Mouse (Mus musculus): Measurements from ENCODE around the gene F5. TPM values are rescaled to one million over a fixed set of nuclear protein-coding genes. Genes with fewer than 3 reads are reported as not detected.
A peak's percentile ranks its signal among the peaks of the same experiment; 100 is the strongest.

Gene F5
- polyA plus RNA-seq, 1 experiment from 2014 or later = 0.07 TPM

- Histone ChIP-seq H3K4me2 (replicated peaks) (no peak overlapping the region), H3K36me3 (no peaks in the 10 kb centered on the region), H3K27ac (no peak overlapping the region), H3K9me3 (no peaks in the 10 kb centered on the region), H3K4me3 (replicated peaks) (no peak overlapping the region), H3K27me3 (no peaks in the 10 kb centered on the region), H3K9ac (replicated peaks) (no peak overlapping the region), H3K4me1 (replicated peaks) (no peaks in the 10 kb centered on the region)
- 82% methylated on average over 1 of the region's 1 CpGs for WGBS
- ATAC-seq = no peak
Observed at GRCm38 (mm10) chr1:164132609-164133008, 19.0 kb upstream of the F5 start.

- Histone ChIP-seq H3K4me3 (replicated peaks) (no peak overlapping the region), H3K4me1 (replicated peaks) (no peaks in the 10 kb centered on the region), H3K36me3 (no peaks in the 10 kb centered on the region), H3K9ac (replicated peaks) (no peak overlapping the region), H3K9me3 (no peaks in the 10 kb centered on the region), H3K4me2 (replicated peaks) (no peak overlapping the region), H3K27me3 (no peaks in the 10 kb centered on the region), H3K27ac (no peak overlapping the region)
- WGBS = 84% methylated on average over 6 of the region's 6 CpGs
- no peak for ATAC-seq
Observed at GRCm38 (mm10) chr1:164134101-164134500, 17.5 kb upstream of the F5 start.

GRCm38 (mm10) chr1:164135360-164135759 lies 16.3 kb upstream of the F5 start:
- H3K36me3 ChIP-seq = no peaks in the 10 kb centered on the region
- no peaks in the 10 kb centered on the region for H3K4me1 ChIP-seq (replicated peaks)
- H3K4me2 ChIP-seq (replicated peaks) = no peak overlapping the region
- no peak overlapping the region for H3K9ac ChIP-seq (replicated peaks)
- no peak overlapping the region for H3K27ac ChIP-seq
- 70% methylated on average over 5 of the region's 5 CpGs for WGBS
- H3K4me3 ChIP-seq (replicated peaks) = no peak overlapping the region
- no peaks in the 10 kb centered on the region for H3K9me3 ChIP-seq
- ATAC-seq = no peak
- H3K27me3 ChIP-seq = no peaks in the 10 kb centered on the region

- H3K9ac ChIP-seq (replicated peaks) = no peak overlapping the region
- H3K4me1 ChIP-seq (replicated peaks) = no peaks in the 10 kb centered on the region
- H3K4me2 ChIP-seq (replicated peaks) = no peak overlapping the region
- no peaks in the 10 kb centered on the region for H3K36me3 ChIP-seq
- no peak for ATAC-seq
- H3K9me3 ChIP-seq = no peaks in the 10 kb centered on the region
- H3K27ac ChIP-seq = no peak overlapping the region
- 84% methylated on average over 11 of the region's 11 CpGs for WGBS
- H3K4me3 ChIP-seq (replicated peaks) = no peak overlapping the region
- H3K27me3 ChIP-seq = no peaks in the 10 kb centered on the region
Observed at GRCm38 (mm10) chr1:164135960-164136359, 15.7 kb upstream of the F5 start.

- no peak for ATAC-seq
- Histone ChIP-seq H3K9ac (replicated peaks) (no peak overlapping the region), H3K27me3 (no peaks in the 10 kb centered on the region), H3K4me2 (replicated peaks) (no peak overlapping the region), H3K36me3 (no peaks in the 10 kb centered on the region), H3K9me3 (no peaks in the 10 kb centered on the region), H3K27ac (no peak overlapping the region), H3K4me1 (replicated peaks) (no peaks in the 10 kb centered on the region), H3K4me3 (replicated peaks) (no peak overlapping the region)
- WGBS = 81% methylated on average over 6 of the region's 6 CpGs
Observed at GRCm38 (mm10) chr1:164136636-164137035, 15.0 kb upstream of the F5 start.

- H3K27me3 ChIP-seq = no peaks in the 10 kb centered on the region
- no peak overlapping the region for H3K4me3 ChIP-seq (replicated peaks)
- no peak overlapping the region for H3K9ac ChIP-seq (replicated peaks)
- H3K9me3 ChIP-seq = no peaks in the 10 kb centered on the region
- 0 out of 2 replicates have a peak overlapping the region, but pooled peaks have one; percentile 10 for H3K4me2 ChIP-seq (replicated peaks)
- H3K27ac ChIP-seq = no peak overlapping the region
- no peaks in the 10 kb centered on the region for H3K36me3 ChIP-seq
- no peaks in the 10 kb centered on the region for H3K4me1 ChIP-seq (replicated peaks)
- 7% methylated on average over 5 of the region's 5 CpGs for WGBS
- ATAC-seq = peak; percentile 91
Observed at GRCm38 (mm10) chr1:164138365-164139130, 13.1 kb upstream of the F5 start.

- H3K4me2 ChIP-seq (replicated peaks) = no peak overlapping the region
- no peak for ATAC-seq
- H3K27ac ChIP-seq = no peak overlapping the region
- H3K36me3 ChIP-seq = no peaks in the 10 kb centered on the region
- WGBS = 76% methylated on average over 4 of the region's 4 CpGs
- no peak overlapping the region for H3K9ac ChIP-seq (replicated peaks)
- H3K4me3 ChIP-seq (replicated peaks) = no peak overlapping the region
- H3K4me1 ChIP-seq (replicated peaks) = no peaks in the 10 kb centered on the region
- no peaks in the 10 kb centered on the region for H3K9me3 ChIP-seq
- no peaks in the 10 kb centered on the region for H3K27me3 ChIP-seq
Observed at GRCm38 (mm10) chr1:164139464-164139863, 12.2 kb upstream of the F5 start.

- Histone ChIP-seq H3K4me1 (replicated peaks) (0 out of 2 replicates have a peak, but pooled peaks cover 5% of the 10 kb centered on the region), H3K4me3 (replicated peaks) (no peak overlapping the region), H3K27ac (no peak overlapping the region), H3K36me3 (no peaks in the 10 kb centered on the region), H3K9me3 (no peaks in the 10 kb centered on the region), H3K27me3 (no peaks in the 10 kb centered on the region), H3K4me2 (replicated peaks) (no peak overlapping the region), H3K9ac (replicated peaks) (no peak overlapping the region)
- ATAC-seq = no peak
- 98% methylated on average over 7 of the region's 7 CpGs for WGBS
Observed at GRCm38 (mm10) chr1:164149083-164149482, 2.6 kb upstream of the F5 start.

- Histone ChIP-seq H3K4me1 (replicated peaks) (0 out of 2 replicates have a peak, but pooled peaks cover 5% of the 10 kb centered on the region), H3K4me3 (replicated peaks) (no peak overlapping the region), H3K4me2 (replicated peaks) (no peak overlapping the region), H3K9me3 (no peaks in the 10 kb centered on the region), H3K36me3 (no peaks in the 10 kb centered on the region), H3K27ac (no peak overlapping the region), H3K9ac (replicated peaks) (no peak overlapping the region), H3K27me3 (no peaks in the 10 kb centered on the region)
- no peak for ATAC-seq
- 91% methylated on average over 5 of the region's 5 CpGs for WGBS
Observed at GRCm38 (mm10) chr1:164152836-164153235, 1.2 kb downstream of the F5 start.

GRCm38 (mm10) chr1:164154983-164155382 lies 3.3 kb downstream of the F5 start:
- Histone ChIP-seq H3K9me3 (no peaks in the 10 kb centered on the region), H3K27me3 (no peaks in the 10 kb centered on the region), H3K4me2 (replicated peaks) (no peak overlapping the region), H3K36me3 (no peaks in the 10 kb centered on the region), H3K4me1 (replicated peaks) (0 out of 2 replicates have a peak, but pooled peaks cover 5% of the 10 kb centered on the region), H3K9ac (replicated peaks) (no peak overlapping the region), H3K27ac (no peak overlapping the region), H3K4me3 (replicated peaks) (no peak overlapping the region)
- 86% methylated on average over 3 of the region's 3 CpGs for WGBS
- ATAC-seq = no peak

- no peak for ATAC-seq
- Histone ChIP-seq H3K27ac (no peak overlapping the region), H3K9ac (replicated peaks) (no peak overlapping the region), H3K4me2 (replicated peaks) (no peak overlapping the region), H3K27me3 (no peaks in the 10 kb centered on the region), H3K4me1 (replicated peaks) (no peaks in the 10 kb centered on the region), H3K9me3 (no peaks in the 10 kb centered on the region), H3K4me3 (replicated peaks) (no peak overlapping the region), H3K36me3 (no peaks in the 10 kb centered on the region)
- 78% methylated on average over 4 of the region's 4 CpGs for WGBS
Observed at GRCm38 (mm10) chr1:164158571-164158970, 6.9 kb downstream of the F5 start.

GRCm38 (mm10) chr1:164159781-164160180 lies 8.1 kb downstream of the F5 start:
- H3K4me2 ChIP-seq (replicated peaks) = no peak overlapping the region
- no peak overlapping the region for H3K27ac ChIP-seq
- H3K4me1 ChIP-seq (replicated peaks) = no peaks in the 10 kb centered on the region
- WGBS = 90% methylated on average over 2 of the region's 2 CpGs
- no peaks in the 10 kb centered on the region for H3K27me3 ChIP-seq
- H3K4me3 ChIP-seq (replicated peaks) = no peak overlapping the region
- no peaks in the 10 kb centered on the region for H3K9me3 ChIP-seq
- H3K9ac ChIP-seq (replicated peaks) = no peak overlapping the region
- no peak for ATAC-seq
- no peaks in the 10 kb centered on the region for H3K36me3 ChIP-seq

GRCm38 (mm10) chr1:164162745-164163144 lies 11.1 kb downstream of the F5 start:
- no peak overlapping the region for H3K9ac ChIP-seq (replicated peaks)
- 88% methylated on average over 5 of the region's 5 CpGs for WGBS
- no peak overlapping the region for H3K4me3 ChIP-seq (replicated peaks)
- no peaks in the 10 kb centered on the region for H3K36me3 ChIP-seq
- no peak for ATAC-seq
- no peak overlapping the region for H3K27ac ChIP-seq
- no peaks in the 10 kb centered on the region for H3K4me1 ChIP-seq (replicated peaks)
- no peak overlapping the region for H3K4me2 ChIP-seq (replicated peaks)
- H3K27me3 ChIP-seq = no peaks in the 10 kb centered on the region
- H3K9me3 ChIP-seq = no peaks in the 10 kb centered on the region
